Mouse (Mus musculus) R1 (cell line): ENCODE measurements around the gene Sema3d.

Experiments used
- DNase-seq: peaks from one replicate; pipeline ENCODE4 v3.0.0-alpha.2; 2018; ENCODE audit warnings: low read depth, low spot score

Gene Sema3d

DNA sequence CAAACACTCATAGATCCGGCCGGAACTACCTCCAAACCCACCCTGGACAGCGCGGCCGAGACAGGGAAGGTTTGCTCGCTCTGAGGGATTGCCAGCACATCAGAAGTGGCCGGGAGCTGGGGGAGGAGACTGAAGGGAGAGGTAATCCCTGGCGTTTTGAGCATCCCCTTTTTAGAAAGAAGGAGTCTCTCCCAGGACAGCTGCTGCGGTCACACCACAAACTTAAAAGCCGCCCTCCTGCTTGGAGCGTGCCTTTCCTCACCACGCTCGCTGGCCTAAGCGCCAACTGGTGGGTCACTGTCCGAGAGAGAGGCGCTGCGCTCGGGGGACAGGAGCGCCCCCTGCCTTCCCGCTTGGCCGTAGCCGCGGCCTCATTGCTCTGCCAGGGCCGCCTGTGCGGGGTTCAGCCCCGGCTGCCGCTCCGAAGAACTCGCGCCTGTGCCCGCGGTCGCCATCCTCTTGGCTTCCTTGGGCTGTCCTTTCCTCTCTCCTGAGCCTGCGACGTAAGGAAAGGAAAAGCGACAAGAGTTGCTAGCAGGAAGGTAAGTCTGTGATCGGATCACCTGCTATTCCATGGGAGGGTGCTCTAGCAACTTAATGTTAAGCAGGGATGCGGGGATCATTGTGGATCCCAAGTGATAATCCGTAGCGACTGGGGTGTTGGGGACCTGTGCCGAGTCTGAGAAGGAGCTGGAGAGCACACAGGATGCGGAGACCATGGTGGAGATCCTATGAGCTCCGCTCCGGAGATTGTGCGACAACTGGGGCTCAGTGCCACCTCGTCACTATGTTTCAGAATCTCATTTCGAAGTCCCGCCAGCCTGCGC, at the start of gene Sema3d:
Gene Sema3d (plus strand): TSS at position 253 of the 827 bp plus-strand sequence.
- peak; percentile 61 for DNase-seq

DNA sequence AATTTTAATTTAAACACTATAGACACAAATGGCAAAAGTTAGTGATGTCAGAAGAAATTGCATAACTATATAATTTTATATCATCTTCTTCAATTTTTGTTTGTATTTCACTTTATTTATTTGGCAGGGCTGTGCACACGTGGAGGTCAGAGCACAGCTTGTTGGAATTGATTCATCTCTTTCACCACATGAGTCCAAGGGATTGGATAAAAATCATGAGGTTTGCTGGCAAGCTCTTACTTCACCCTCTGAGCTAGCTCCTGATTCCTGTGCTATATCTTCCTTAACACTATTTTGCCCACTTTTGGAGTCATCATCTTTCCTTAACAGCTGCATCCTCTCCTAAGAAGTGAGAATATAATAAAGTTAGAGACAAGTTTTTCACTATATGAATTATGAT, 5.9 kb upstream of the Sema3d start:
- no peak for DNase-seq

DNA sequence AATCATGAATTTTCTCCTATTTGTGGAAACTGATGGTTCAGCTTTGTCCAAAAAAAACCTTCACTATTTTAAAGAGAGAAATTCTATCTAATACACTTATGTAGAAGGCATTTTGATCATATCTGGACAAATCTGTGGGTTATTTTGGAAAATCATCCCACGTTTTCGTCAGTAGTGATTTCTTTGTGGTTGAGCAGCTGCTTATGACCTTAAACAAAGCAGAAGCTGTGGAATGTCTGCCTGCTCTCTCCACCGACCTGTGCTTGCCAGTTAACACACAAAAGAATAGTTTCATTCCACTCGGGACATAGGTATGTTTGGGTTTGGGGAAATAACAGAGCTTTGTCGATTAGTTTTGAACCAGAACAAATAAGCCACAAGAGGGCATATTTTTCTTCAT, 4.3 kb upstream of the Sema3d start:
- peak; percentile 4 for DNase-seq

DNA sequence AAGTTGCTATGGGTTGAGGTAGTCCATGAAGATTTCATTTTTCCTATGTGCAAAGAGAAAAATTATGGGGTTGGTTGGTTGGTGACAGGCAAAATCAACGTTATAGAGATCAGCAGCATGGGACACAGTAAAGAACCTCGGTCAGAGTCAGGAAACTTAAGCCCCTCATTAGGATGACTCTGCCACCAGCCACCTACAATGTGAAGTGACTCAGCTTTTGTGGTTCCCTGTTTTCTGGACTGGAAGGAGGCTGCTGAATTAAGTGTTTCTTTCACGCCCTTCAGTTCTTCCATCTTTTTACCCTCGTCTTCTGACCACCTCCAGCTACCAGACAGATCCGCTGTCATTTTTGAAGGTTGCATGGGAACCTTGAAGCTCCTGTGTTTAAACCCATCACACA, 1.2 kb upstream of the Sema3d start:
- no peak for DNase-seq

DNA sequence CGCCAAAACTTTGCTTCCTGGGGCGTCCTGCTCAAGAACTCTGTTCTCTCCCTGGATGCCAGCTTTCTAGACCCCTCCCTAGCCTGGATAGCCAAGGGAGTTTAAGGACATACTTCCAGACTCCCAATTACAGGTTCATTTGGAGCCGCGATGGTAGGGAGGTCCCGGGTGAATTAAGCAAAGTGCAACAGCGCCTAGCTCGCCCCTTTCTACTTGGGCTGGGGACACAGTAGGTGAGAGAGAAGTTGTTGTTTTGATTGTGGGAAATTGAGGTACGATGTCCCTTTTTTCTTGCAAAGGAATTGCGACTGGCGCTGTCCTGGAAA, 738 bp downstream of the Sema3d start:
- no peak for DNase-seq

DNA sequence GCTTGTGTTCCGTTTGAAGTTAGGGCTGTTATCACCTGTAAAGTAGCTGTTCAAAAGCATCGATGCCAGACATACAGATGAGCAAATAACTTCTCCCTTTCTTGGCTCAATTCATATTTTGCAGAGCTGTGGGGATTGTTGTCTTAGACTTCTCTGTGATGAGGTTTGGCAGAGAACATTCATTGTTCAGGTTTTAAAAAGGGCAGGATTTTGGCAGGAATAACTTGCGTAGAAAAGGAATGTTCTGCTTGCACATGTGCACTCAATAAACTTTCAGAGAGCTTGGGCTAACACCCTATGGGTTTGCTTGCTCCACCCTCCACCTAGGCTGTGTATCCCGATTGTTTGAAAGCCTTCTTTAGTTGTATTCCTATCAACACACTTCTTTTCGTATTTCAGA, 9.5 kb downstream of the Sema3d start:
- no peak for DNase-seq

DNA sequence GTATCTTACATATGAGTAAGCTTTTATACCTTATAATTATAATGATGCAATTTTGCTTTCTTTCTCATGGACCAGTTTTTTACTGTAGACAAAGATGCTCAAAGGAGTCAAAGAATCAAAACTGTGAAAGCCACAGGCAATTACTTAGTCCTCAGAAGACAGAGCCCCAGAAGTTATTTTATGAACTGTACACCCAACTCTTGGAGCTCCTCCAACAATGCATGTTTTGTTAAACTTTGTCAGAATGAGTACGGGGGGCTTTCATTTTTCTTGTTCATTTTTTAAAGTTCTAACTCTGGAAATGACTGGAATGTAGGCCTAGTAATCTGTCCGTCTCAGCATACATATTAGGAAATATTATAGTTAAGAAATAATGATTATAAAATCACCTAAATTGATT, 16.1 kb downstream of the Sema3d start:
- no peak for DNase-seq

DNA sequence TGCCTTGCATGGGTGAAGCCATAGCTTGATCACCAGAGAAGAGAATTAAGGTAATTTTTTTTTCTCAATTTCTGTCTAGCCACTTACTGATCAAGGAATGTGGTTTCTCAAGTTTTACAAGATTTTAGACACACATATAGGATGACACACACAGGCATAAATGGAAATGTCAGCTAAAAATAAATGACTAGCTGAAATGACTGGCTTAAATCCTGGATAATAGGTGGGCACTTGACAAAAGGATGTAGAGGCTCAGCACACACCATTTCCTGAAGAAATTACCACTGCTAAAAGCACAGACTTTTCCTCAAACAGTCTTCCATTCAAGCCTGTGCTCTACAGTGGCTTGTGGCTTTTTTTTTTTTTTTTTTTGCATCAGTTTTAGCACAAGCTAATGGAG, 21.0 kb downstream of the Sema3d start:
- DNase-seq = no peak

DNA sequence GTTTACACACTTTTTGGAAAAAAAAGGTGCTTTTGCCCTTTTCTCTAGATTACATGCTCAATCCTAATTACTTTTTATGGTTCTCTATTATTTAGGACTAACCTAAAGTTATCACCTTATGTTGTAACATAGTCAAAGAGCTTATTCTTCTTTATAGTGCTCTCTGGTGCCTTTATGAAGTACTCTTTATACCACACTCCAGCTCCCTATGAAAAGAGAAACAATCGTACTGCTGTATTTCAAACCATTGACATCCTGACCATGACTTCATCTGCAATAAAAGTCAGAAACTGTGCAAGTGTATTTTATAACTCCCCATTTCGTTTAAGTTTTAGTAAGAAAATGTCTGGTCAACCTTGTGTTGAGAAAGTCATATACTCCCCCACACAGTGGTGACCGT, 29.4 kb downstream of the Sema3d start:
- DNase-seq = no peak

DNA sequence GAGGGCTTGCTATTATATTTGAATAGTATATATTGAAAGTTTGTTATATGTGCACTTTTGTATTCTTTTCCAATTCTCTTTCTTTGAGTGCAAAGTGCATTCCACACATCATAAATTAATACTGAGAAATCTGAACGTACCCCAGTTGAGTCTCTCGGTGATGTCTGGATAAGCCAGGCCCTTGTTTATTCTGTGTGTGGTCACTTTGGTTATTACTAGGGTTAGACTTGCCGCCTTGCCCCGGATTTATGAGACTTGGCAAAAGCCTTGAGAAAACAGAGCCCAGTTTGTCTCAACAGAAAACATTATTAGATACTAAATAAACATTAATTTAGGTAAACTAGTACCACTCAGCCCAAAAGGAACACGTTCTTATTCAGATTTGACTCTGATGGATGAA, 40.1 kb downstream of the Sema3d start:
- DNase-seq = no peak

DNA sequence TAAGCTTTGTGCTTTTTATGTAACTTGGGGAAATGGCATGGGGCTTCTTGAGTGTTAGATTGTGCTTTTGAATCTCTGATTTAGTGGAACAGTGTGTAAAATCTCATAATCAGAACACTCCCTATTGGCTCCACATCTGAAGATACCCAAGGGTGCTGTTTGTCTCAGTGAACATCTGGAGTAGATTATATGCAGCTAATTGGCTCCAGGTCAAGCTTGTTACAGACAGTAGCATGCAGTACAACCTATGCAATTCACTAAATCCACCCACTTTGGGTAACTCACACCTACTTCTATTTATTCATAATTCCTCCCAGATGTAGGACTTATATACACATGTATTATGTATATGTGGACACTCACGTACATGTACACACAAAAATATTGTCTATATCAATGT, 58.6 kb downstream of the Sema3d start:
- DNase-seq = no peak

DNA sequence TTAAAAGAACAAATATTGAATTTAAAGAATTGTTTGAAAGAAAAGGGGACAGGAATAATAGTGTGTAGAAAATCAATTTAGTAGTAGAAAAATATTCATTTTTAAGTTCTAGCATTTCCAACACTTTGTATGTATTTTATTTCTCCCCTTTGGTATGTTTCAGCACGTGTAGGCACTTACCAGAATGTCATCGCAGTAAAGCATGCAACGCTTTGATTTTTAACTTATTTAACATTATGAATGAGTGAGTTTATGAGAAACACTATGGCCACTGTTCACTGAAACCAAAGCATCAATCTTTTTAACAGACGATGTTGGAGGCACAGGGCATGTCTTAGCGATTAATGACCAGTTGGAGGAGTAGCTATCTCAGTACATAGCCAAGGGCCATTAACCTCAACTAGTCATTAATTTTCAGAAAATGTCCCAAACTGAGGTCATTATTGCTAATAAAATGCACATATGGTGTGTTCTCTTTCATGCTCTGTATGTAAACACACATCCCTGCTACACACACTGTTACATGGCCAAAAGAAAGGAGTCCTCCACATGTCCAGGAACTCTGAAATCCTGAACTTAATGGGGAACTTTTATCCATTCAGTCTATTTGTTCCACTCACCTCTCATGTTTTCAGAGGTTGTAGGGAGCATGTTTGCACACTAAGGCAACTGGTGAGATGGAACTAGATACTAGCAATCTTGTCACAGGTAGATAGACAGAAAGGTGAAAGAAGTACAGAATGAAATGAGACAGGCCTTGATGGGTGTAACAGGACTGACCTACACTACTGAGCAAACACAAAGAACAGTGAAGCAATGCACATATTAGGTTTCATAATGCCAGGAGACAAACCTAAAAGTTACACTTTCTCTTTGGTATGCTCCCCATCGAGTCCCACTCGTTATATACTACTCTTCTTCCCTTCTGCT, 59.3 kb downstream of the Sema3d start:
- DNase-seq = no peak

DNA sequence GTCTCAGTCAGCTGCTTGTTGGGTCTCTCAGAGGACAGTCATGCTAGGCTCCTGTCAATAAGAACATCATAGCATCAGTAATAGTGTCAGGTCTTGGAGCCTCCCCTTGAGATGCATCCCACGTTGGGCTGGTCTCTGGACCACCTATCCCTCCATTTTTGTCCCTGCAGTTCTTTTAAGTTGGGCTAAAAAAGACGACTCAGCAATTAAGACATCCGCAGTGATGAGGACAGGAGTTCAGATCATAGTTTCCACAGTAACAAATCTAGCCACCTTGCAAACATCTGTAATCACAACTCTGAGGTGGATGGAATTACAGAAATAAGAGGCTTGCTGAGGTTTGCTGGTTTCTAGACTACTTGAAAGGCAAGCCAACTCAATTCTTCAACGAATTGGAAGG, 67.9 kb downstream of the Sema3d start:
- DNase-seq = no peak

DNA sequence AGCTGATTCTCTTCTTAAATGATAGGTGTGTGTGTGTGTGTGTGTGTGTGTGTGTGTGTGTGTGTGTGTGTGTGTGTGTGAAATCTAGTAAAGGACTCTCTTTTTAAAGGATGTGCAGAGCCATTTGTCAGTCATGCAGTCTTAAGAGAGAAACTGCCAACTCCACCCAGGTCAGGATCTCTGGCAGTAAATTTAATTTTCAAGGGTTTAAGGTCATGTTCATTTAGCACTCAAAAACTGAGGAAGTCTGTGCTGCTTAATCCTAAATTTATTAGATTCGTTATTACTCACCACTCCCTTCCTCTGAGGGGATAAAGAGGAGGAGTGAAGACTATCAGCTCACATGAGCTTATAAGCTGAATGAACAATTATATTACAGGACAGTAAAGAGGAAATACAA, 71.8 kb downstream of the Sema3d start:
- no peak for DNase-seq

DNA sequence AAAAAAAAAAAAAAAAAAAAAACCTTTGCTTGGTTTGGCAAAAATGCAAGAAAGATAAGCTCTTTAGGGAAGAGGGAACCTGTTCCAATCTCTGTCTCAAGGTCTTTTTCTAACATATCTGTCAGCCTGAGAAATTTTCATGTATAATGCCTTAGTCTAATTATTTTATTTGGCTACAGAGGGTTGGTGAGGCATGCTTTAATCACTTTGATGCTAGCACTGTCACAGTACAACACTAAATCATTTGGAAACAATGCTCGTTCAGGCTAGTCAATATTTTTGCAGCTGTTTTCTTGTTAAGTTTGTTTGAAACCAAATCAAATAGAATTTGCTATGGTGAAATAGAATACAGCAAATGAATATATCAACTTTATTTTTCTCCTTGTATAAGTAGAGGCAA, 74.3 kb downstream of the Sema3d start:
- no peak for DNase-seq

DNA sequence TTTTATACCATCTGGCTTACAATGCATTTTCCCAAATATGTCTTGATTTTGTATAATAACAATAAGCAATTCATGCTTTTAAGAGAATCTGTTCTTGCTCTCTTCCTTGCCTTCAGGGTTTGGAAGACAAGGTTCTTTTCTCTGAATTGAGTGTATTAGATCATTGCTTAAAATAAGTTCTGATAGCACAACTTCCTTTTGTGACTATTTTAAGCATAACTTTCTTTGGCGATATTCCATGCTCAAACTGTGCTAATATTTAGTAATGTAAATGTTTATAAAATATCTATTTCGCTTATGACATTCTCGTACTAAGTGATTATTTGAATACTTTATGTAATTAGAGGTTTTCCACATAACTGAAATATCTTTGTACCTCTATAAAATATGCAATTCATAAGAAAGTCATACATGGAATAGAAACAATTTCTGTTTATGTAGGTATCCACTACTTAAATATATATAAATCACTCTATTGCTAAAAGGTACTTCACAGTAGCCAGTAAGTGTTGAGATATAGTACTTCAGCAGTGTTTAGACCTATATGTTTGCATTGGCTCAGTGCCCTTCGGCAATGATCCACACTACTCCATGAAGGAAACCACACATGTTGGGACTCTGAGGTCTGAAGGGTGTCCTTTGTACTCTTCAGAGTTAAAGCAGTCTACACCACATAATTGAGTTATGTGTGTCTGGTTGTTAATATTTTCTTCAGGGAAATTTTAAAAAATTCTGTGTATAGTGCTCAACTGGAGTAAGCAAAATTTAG, 84.6 kb downstream of the Sema3d start:
- no peak for DNase-seq

DNA sequence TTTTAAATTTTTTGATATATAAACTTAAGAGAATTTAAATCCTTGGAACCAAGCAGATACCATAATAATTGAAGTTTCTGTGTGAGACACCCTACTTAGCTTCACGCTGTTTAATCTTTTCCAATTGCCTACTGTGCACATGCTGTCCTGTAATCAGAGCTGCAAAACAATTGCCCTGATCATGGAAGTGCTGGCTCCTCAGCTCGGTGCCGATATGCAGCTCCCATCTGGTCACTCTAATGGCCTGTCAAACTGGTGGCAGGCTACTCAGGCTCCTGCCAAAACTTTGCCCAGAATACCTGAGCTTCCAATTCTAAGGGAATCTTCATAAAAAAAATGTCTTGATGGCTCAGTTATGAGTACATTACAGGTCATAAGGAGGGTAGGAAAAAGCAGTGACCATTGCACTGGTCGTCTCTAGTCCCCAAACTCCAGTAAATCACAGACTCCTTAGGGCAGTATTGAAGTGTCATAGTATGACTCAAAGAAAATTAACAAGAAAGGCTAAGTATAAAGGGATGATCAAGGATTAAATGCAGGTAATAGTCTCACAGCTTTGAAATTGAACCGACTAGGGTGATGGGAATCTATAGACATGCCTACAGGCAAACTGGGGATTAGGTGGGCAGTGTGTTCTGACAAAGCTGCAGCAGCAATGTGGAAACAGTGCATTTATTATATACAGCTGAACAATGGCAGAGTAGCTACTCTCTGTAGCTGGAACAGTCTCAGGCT, 91.9 kb downstream of the Sema3d start:
- DNase-seq = no peak

DNA sequence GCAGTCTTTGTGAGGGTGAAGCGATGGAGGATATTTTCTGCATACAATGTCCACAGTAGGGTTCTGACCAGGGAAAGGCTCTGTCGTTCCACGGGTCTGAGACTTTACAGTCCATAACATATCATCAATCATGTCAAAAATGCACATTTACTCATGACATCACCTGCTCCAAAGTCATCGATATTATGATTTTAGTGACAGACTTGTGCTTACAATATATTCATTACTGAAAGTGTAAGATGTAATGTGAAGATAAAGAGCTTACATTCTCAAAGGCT, 92.4 kb downstream of the Sema3d start:
- DNase-seq = no peak

DNA sequence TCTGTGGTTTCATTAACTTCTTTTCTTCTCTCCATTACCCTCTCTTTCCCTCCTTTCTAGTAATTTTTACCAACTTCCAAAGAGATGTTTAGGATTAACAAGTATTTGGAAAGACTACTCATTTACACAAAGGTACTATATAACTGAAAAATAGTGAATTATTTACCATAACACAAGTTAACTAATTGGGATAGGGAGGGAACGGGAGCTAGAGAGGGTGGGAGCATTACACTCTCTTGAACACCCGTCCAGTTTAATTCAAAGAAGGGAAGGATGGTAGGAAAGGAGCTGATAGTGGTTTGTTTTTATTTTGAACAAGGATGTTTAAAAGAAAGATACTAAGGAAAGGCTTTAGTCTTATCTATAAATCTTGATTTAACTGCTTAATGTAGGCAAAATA, 104.7 kb downstream of the Sema3d start:
- no peak for DNase-seq

DNA sequence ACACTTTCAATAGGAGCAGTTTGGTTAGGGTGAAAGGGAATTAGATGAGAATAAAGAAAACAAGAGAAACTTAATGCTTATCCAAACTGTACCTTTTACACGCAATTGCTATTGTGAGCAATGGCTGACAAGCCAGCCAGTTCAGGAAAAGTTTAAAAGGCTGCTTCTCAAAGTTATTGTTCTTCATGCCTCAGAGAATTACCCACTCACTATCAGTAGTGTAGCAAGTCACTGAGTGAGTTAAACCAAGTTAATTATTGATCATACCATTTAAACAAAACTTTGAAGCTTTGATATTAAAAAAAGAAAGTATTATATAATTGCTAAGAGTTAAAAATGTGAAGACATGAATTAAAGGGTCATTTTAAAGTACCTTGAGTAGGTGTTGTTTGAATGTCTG, 108.5 kb downstream of the Sema3d start:
- no peak for DNase-seq

DNA sequence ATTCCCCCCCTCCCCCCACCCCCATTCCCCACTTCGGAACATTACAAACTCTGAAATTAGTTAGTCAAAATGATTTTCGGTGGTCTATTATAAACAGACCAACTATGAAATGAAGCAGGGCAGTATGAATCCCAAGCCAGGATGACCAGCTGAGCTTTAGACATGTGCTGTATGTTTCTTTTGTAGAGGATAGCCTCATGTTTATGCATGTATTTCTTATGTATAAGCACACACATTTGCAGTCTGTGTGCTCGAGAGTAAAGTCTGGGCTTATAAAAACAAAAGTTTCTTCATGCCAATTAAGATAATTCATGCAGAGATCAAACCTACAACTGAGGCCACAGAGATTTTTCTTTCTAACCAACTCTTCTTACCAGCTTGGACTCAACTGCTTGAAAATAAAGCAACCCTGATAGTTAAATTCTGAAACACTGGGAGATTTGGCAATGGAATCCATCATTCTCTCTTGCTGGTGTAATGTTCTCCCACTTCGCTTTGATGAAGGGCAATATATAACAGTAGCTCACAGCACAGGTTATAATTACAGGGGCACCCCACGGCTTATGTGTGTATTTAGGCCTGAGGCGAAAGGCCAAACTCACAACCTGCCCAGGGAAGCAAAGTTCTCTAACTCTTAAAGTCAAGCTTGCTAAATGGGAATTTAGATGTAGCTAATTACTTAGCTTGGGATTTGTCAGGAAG, 115.2 kb downstream of the Sema3d start:
- DNase-seq = no peak
